Mouse (Mus musculus) heart, embryonic 16.5 days (tissue): ENCODE results near the gene Slc24a4. TPM values are rescaled to one million over a fixed set of nuclear protein-coding genes. Genes with fewer than 3 reads are reported as not detected.
"Not testable (repeated sequence)": the region's sequence is repeated elsewhere in the genome, so short reads cannot be mapped to it uniquely, and the experiment has no call there.

ENCODE experiments used
- ATAC-seq: fragments of 200-750 bp; cut with Nextera tagmentation; replicated peaks from 2 replicates; pipeline ENCODE4 v1.8.0; 2017; ENCODE audit warnings: moderate number of reproducible peaks; ENCODE audit not compliant: insufficient read depth, low FRiP score; ENCODE audit errors: extremely low read depth
- H3K27ac ChIP-seq: fragments of 300-500 bp; sonication (generic); 2 replicates; pipeline ENCODE4 v1.5.1; 2014; ENCODE audit warnings: mild to moderate bottlenecking, low read length, control low read depth, moderate library complexity
- H3K27me3 ChIP-seq: fragments of 300-500 bp; sonication (generic); 2 replicates; pipeline ENCODE4 v1.6.1; 2014; ENCODE audit warnings: low read length, mixed read lengths; ENCODE audit not compliant: control insufficient read depth, insufficient read depth
- H3K36me3 ChIP-seq: fragments of 300-500 bp; sonication (generic); 2 replicates; pipeline ENCODE4 v1.6.1; 2014; ENCODE audit not compliant: control insufficient read depth, insufficient read depth
- H3K4me1 ChIP-seq: fragments of 300-500 bp; sonication (generic); 2 replicates; pipeline ENCODE4 v1.6.1; 2014; ENCODE audit warnings: low read length, mixed read lengths; ENCODE audit not compliant: control insufficient read depth, insufficient read depth
- H3K4me2 ChIP-seq: fragments of 300-500 bp; sonication (generic); 2 replicates; pipeline ENCODE4 v1.6.1; 2014; ENCODE audit warnings: low read depth, mild to moderate bottlenecking, control low read depth, low read length
- H3K4me3 ChIP-seq: fragments of 300-500 bp; sonication (generic); 2 replicates; pipeline ENCODE4 v1.5.1; 2014; ENCODE audit warnings: mild to moderate bottlenecking, control low read depth, low read length
- H3K9ac ChIP-seq: fragments of 300-500 bp; sonication (generic); 2 replicates; pipeline ENCODE4 v1.6.1; 2014; ENCODE audit warnings: low read length, control low read depth
- H3K9me3 ChIP-seq: fragments of 300-500 bp; sonication (generic); replicated peaks from 2 replicates; pipeline ENCODE4 v1.6.1; 2016; ENCODE audit warnings: low read length; ENCODE audit not compliant: control insufficient read depth
- WGBS: fragments of 180-500 bp; shearing (Covaris S2); extraction: QIAGEN DNeasy Blood & Tissue Kit; methylation state at CpG from one replicate; pipeline ENCODE4 v1.1.7; 2014; 5-methylcytosine and 5-hydroxymethylcytosine counted together
- polyA plus RNA-seq: library from polyadenylated mRNA; unstranded; fragments of >200 nt; fragmentation: Nextera tagmentation; extraction: Ambion mirVana; gene quantifications from 2 replicates; pipeline ENCODE4 v1.2.1, GENCODE M21; 2015

The Slc24a4 gene
- polyA plus RNA-seq, 1 experiment from 2014 or later, result 2.9 TPM

GRCm38 (mm10) chr12:102210801-102211200 lies 82.3 kb downstream of the Slc24a4 start:
- Histone ChIP-seq H3K36me3 (no peaks in the 10 kb centered on the region), H3K9me3 (no peaks in the 10 kb centered on the region), H3K4me2 (no peak overlapping the region), H3K27me3 (no peaks in the 10 kb centered on the region), H3K4me3 (no peak overlapping the region), H3K9ac (no peak overlapping the region), H3K27ac (no peak overlapping the region), H3K4me1 (no peaks in the 10 kb centered on the region)
- ATAC-seq, result no peak
- WGBS, result 69% methylated on average over 2 of the region's 2 CpGs

- Histone ChIP-seq H3K4me2 (no peak overlapping the region), H3K4me1 (no peaks in the 10 kb centered on the region), H3K9me3 (no peaks in the 10 kb centered on the region), H3K27ac (no peak overlapping the region), H3K36me3 (no peaks in the 10 kb centered on the region), H3K27me3 (no peaks in the 10 kb centered on the region), H3K4me3 (no peak overlapping the region), H3K9ac (no peak overlapping the region)
- no peak for ATAC-seq
- WGBS, result 87% methylated on average over 6 of the region's 6 CpGs
These were observed 94.9 kb downstream of the Slc24a4 start for GRCm38 (mm10) chr12:102223404-102223803.

- not testable (repeated sequence) for H3K4me2 ChIP-seq, H3K4me3 ChIP-seq, H3K9ac ChIP-seq, ATAC-seq, H3K4me1 ChIP-seq, H3K27ac ChIP-seq, H3K36me3 ChIP-seq, H3K27me3 ChIP-seq, H3K9me3 ChIP-seq
- 74% methylated on average over 2 of the region's 2 CpGs for WGBS
These were observed 95.6 kb downstream of the Slc24a4 start for GRCm38 (mm10) chr12:102224112-102224511.

- 43% methylated on average over 3 of the region's 3 CpGs for WGBS
- Histone ChIP-seq H3K36me3 (no peaks in the 10 kb centered on the region), H3K27me3 (no peaks in the 10 kb centered on the region), H3K27ac (no peak overlapping the region), H3K4me1 (no peaks in the 10 kb centered on the region), H3K4me2 (no peak overlapping the region), H3K9ac (no peak overlapping the region), H3K4me3 (no peak overlapping the region), H3K9me3 (no peaks in the 10 kb centered on the region)
- ATAC-seq, result no peak
These were observed 96.6 kb downstream of the Slc24a4 start for GRCm38 (mm10) chr12:102225165-102225564.

- H3K4me3 ChIP-seq, result no peak overlapping the region
- H3K9me3 ChIP-seq, result no peaks in the 10 kb centered on the region
- H3K4me2 ChIP-seq, result no peak overlapping the region
- no peak overlapping the region for H3K9ac ChIP-seq
- H3K27me3 ChIP-seq, result no peaks in the 10 kb centered on the region
- ATAC-seq, result no peak
- no peaks in the 10 kb centered on the region for H3K36me3 ChIP-seq
- 82% methylated on average over 3 of the region's 3 CpGs for WGBS
- no peak overlapping the region for H3K27ac ChIP-seq
- H3K4me1 ChIP-seq, result no peaks in the 10 kb centered on the region
These were observed 107.0 kb downstream of the Slc24a4 start for GRCm38 (mm10) chr12:102235551-102235950.

GRCm38 (mm10) chr12:102236317-102236716 lies 107.8 kb downstream of the Slc24a4 start:
- no peak overlapping the region for H3K9ac ChIP-seq
- no peaks in the 10 kb centered on the region for H3K36me3 ChIP-seq
- WGBS, result 83% methylated on average over 6 of the region's 6 CpGs
- ATAC-seq, result no peak
- H3K4me2 ChIP-seq, result no peak overlapping the region
- no peak overlapping the region for H3K4me3 ChIP-seq
- no peaks in the 10 kb centered on the region for H3K4me1 ChIP-seq
- no peaks in the 10 kb centered on the region for H3K27me3 ChIP-seq
- H3K9me3 ChIP-seq, result no peaks in the 10 kb centered on the region
- H3K27ac ChIP-seq, result no peak overlapping the region

- H3K4me3 ChIP-seq, result no peak overlapping the region
- no peak overlapping the region for H3K4me2 ChIP-seq
- H3K27ac ChIP-seq, result no peak overlapping the region
- 55% methylated on average over 6 of the region's 6 CpGs for WGBS
- H3K4me1 ChIP-seq, result no peaks in the 10 kb centered on the region
- ATAC-seq, result peak; percentile 74
- H3K36me3 ChIP-seq, result no peaks in the 10 kb centered on the region
- no peak overlapping the region for H3K9ac ChIP-seq
- H3K9me3 ChIP-seq, result no peaks in the 10 kb centered on the region
- no peaks in the 10 kb centered on the region for H3K27me3 ChIP-seq
These were observed 113.7 kb downstream of the Slc24a4 start for GRCm38 (mm10) chr12:102242076-102242722.

GRCm38 (mm10) chr12:102243915-102244314 lies 115.4 kb downstream of the Slc24a4 start:
- no peaks in the 10 kb centered on the region for H3K36me3 ChIP-seq
- no peak overlapping the region for H3K4me2 ChIP-seq
- 27% methylated on average over 1 of the region's 1 CpGs for WGBS
- no peak overlapping the region for H3K27ac ChIP-seq
- no peaks in the 10 kb centered on the region for H3K27me3 ChIP-seq
- no peaks in the 10 kb centered on the region for H3K4me1 ChIP-seq
- ATAC-seq, result no peak
- no peaks in the 10 kb centered on the region for H3K9me3 ChIP-seq
- no peak overlapping the region for H3K4me3 ChIP-seq
- no peak overlapping the region for H3K9ac ChIP-seq

- Histone ChIP-seq H3K4me1 (0 out of 2 replicates have a peak, but pooled peaks cover 2% of the 10 kb centered on the region), H3K4me2 (no peak overlapping the region), H3K27me3 (no peaks in the 10 kb centered on the region), H3K9ac (no peak overlapping the region), H3K9me3 (no peaks in the 10 kb centered on the region), H3K27ac (no peak overlapping the region), H3K36me3 (no peaks in the 10 kb centered on the region), H3K4me3 (no peak overlapping the region)
- ATAC-seq, result no peak
- 94% methylated on average over 5 of the region's 5 CpGs for WGBS
These were observed 117.7 kb downstream of the Slc24a4 start for GRCm38 (mm10) chr12:102246226-102246625.
